Mouse (Mus musculus) 3T3-L1 (cell line): ENCODE measurements around the gene Slc12a9.
A peak's percentile ranks its signal among the peaks of the same experiment; 100 is the strongest.

Experiments used
- DNase-seq: peaks from one replicate; pipeline ENCODE4 v3.0.0-alpha.2; 2015; ENCODE audit warnings: low read depth, low spot score

Gene Slc12a9

DNA sequence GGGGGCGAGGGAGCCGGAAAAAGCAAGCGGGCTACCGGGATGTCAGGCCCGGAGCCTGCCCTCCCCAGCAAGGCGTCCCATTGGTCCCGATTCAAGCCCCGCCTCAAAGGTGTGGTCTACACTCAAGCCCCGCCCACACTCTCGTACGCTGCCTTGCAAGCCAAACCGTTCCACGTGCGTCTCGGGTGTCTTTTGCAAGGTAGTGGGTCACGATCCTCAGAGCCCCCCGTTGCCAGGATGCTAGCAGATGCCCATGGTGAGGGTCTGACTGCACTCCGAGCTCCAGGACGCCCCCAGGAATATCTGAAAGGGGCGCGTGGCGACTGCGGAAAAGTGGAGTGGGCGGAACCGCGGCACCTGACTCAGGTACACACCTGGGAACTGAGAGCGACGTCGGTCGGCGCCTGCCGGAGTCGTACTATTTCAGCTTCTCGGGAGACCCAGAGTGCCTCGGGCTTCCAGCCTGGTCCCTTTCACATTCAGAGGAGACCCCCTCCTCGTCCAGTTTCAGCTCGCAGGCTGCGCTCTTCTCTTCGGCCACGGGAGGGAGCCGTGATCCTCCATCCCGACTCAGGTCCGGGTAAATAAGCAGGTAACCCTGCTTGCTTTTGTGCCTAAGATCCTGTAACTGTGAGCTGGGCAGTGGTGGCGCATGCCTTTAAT lies at the start of gene Slc12a9:
TSS of gene Slc12a9 (minus strand) at position 86 of the 663 bp plus-strand sequence.
- DNase-seq = peak; percentile 96

DNA sequence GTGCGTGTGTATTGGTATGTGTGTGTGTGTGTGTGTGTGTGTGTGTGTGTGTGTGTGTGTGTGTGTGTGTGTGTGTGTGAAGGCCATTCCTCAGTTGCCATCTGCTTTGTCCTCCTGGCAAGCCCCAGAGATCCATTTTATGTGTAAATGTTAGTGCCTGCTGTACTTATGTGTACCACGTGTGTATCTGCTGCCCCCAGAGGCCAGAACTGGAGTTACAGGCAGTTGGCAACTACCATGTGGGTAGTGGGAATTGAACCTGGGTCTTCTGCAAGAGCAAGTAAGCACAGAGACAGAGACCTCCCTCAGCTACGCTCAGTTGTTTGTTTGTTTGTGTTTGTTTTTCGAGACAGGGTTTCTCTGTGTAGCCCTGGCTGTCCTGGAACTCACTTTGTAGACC lies 47.8 kb upstream of the Slc12a9 start:
- DNase-seq = peak; percentile 76

DNA sequence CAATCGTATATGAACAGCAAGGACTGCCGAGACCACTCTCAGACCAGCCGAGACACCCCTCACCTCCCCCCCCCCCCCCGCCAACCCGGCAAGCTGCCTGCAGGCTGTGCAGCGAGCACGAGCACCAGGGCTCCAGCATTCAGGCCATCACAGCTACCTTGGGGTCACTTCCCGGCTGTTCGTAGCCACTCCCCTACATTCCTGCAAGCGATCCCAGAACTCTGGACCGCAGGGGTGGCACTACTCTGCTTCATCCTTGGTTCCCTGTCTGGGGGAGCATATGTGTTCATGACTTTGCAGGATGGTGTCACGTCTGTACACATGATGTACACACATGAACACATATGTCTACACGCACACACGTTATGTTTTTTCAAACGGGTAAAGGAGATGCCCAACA lies 44.2 kb upstream of the Slc12a9 start:
- DNase-seq = no peak

DNA sequence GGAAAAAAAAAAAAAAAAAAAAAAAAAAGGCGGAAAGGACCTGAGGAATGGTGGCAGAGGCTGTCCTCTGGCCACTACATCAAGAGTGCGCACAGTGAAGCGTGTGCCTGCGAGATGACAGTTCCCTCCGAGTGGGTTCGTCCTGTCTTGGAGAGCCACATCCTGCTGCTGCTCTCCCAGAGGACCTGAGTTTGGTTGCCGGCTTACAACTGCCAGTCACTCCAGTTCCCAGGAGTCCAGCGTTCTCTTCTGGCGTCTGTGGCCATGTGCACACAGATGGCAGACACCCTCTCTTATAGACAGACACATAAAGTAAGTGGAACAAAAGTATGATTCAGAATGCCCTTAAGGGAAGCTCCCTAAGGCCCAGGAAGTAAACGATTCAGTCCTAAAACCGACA lies 43.8 kb upstream of the Slc12a9 start:
- DNase-seq = peak; percentile 43

DNA sequence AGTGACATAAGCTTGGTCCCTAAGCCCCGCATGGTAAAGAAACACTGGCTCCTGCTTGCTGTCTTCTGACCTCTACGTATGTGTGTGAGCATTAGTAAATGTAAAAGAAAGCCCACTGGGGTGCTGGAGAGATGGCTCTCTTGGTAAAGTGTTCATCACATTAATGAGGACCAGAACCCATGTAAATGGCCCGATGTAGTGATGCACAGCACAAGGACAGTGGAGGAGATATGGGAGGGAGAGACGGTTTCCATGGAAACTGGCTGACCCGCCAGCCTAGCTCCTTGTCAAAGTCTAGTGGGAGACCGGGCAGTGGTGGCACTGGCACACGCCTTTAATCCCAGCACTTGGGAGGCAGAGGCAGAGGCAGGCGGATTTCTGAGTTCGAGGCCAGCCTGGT lies 43.3 kb upstream of the Slc12a9 start:
- DNase-seq = peak; percentile 28

DNA sequence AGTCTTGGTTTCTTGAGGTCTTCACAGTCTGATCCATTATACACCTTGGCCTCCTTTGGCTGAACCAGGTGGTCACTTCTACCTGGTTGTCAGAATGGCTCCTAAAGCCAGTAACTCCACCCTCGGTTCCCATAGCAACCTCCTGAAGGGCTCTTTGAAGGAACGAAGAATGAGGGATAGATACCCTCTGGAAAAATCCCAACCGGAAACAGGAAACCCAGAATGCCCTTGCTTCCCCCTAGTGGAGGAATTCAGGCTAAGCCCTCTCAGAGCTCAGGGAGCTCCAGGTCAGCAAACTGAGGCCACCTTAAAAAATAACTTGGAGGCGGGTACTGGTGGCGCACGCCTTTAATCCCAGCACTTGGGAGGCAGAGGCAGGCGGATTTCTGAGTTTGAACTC lies 42.8 kb upstream of the Slc12a9 start:
- peak; percentile 69 for DNase-seq

DNA sequence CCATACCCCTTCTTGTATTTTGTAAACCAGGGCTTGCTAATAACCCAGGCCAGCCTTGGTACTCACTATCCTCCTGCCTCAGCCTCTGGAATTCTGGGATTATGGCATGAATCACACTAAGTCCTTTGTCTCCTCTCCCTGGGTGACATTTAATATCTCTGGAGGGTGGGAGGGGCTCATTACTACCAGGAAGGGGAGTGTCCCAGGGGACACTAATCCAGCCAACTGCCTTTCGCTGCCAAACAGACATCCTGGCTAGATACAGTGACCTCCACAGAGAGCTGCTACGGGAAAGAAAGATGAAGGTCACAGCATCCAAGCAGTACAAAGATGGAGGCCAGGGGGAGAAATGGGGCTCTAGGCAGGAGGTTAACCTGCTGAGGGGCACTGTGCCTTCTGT lies 42.2 kb upstream of the Slc12a9 start:
- DNase-seq = peak; percentile 82

DNA sequence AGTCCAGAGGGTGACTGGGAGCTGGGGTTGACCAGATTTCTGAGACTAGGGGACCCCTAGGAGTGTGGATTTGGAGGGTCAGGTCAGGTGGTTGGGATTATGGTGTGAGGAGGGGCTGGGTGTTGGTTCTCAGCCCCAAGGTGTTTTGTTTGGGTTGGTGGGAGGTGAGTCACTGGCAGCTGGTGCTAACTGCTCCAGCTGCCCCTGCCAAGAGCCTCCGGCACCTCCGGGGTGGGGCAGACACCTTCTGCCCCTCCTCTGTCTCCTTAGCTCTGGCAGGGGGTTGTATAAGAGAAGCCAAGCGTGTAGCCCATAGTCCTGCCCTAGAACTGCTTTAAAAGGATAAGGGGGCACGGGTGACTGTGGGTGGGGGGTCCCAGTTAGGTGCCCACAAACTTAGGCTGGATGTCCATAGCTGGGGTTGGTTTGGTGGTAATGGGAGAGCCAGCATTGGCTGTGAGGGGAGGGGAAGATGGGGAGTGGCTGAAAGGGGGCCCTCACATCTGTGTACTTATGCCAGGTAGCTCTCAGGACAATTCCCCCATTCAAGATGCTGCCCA lies 41.2 kb upstream of the Slc12a9 start:
- no peak for DNase-seq

DNA sequence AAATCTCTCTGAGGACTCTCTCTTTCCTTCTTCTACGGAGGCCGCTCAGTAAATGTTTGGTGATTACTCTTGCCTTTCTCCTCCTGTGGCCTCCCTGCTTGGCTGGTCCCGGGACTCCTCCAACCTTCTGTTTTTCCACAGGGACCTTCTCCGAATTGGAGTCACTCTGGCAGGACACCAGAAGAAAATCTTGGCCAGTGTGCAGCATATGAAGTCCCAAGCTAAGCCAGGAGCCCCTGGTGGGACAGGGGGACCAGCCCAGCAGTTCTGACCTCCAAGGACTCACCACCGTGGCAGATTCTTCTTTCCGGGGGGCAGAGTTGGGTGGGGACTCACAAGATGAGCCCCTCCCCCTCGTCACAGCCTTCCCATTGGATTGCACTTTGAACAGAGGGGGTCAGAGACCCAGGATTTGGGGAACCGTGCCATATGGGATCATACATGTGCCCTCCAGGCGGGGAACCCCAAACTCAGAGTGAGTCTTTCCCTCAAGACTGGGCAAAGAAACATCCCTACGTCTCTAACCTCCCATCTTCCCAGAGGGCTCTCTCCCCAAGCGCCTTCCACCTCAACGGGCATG lies 40.1 kb upstream of the Slc12a9 start:
- no peak for DNase-seq

DNA sequence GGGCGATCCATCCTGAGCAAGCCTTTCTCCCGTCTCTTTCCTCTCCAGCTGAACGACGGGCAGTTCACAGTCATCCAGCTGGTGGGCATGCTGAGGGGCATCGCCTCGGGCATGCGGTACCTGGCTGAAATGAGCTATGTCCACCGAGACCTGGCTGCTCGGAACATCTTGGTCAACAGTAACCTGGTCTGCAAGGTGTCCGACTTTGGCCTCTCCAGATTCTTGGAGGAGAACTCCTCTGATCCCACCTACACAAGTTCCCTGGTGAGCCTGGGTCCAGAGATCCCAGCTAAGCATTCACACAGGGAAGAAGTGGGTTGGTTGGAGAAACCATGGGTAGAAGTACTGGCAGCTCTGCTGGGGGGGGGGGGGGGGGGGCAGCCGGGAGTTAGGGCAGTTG lies 36.3 kb upstream of the Slc12a9 start:
- no peak for DNase-seq

DNA sequence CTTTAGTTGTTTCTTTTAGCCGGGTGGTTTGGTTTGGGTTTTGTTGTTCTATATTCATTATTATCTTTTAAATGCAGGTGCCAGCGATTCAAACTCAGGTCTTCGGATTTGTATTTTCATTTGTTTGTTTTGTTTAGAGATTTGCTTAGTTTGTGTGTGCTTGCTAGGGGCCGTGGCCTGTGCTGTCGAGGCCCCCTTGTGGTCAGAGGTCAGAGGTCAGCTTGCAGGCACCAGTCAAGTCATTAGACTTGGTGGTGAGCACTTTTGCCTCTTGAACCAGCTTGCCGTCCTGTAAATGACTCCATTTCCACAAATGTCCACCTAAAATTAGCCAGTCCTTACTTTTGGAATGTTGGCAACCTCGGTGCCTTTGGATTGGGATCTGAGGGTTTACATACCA lies 25.0 kb upstream of the Slc12a9 start:
- no peak for DNase-seq

DNA sequence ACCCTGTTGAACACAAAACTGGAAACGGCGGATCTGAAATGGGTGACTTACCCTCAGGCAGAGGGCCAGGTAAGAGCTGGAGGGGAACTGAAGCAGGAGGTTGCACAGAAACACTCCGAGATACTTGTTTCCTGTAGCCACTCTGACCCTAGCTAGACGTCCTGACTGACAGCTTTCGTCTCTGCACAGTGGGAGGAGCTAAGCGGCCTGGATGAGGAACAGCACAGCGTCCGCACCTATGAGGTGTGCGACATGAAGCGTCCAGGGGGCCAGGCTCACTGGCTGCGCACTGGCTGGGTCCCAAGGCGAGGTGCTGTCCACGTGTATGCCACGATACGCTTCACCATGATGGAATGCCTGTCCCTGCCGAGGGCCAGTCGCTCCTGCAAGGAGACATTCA lies 20.7 kb upstream of the Slc12a9 start:
- DNase-seq = no peak

DNA sequence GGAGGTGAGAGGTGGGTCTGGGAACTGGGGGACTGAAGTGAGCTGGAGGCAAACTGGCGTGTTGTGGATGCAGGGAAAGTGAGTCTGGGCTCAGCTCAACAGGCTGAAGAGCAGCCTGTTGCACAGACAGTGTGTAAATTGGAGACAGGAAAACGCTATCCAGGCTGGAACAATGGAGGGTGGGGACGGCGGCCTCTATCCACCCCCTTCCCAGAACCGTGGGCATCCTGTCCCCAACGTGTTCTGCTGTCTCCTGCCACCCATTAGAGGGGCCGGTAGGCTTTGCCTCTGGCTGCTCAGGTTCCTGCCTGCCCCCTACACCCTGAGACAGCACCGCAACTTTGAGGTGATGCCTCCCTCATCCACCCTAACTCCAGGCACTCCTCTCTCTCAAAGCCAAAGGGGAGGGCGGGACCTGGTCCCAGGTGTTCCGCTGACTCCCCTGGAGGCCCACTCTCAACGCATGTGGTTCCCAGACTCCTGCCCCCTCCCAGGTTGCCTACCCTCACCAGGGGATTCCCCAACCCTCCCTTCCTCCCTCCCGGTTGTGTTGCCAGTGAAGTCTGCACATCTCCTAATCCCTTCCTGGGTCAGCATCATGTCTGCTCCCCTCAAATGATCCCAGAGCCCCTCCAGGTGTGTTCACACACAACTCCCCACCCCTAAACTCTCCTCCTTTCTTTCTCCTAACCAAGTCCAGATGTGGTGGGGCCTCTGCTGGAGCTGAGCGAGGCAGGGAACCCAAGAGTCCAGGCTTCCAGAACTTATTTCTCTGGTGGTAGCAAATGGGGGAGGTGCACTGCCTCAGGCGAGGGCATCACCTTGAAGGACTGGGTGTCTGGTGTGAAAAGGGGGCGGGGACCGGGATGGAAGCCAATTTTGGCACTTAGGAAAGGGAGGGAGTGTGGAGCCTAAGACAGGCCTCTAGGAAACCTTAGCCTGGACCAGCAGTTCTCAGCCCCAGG lies 18.9 kb upstream of the Slc12a9 start:
- DNase-seq = peak; percentile 54

DNA sequence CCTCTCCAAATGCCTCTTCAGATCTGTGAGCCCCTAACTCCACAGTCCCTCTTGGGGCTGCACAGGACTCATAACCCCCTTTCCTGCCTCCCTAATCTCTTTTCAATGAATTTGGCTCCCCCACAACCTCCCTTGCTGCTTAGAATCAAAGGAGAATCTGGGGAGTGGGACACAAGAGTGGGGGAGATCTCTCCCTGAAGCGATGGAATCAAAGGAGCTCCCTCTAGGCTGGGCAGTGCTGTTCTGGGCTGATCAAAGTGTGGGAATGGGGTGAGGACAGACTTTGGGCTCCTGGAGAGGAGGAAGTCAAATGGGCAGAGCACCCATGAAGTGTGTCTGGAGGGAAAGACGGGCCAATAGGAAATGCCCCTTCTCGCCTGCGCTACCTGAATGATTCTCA lies 18.0 kb upstream of the Slc12a9 start:
- DNase-seq = peak; percentile 22

DNA sequence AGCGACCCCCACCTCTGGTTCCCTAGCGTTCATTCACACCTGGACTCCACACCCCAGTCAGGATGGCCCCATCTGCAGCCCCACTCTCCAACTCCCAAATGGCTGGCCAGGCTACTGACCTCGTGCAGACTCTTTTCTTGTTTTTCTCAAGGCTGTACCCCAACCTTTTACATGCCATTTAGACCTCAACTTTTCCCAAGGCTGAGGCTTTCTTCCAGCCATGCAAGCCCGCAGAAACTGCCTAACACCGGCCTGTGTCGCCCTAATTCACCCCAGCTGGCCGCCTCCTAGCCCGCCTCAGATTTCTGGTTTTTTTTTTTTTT lies 17.6 kb upstream of the Slc12a9 start:
- DNase-seq = peak; percentile 46

DNA sequence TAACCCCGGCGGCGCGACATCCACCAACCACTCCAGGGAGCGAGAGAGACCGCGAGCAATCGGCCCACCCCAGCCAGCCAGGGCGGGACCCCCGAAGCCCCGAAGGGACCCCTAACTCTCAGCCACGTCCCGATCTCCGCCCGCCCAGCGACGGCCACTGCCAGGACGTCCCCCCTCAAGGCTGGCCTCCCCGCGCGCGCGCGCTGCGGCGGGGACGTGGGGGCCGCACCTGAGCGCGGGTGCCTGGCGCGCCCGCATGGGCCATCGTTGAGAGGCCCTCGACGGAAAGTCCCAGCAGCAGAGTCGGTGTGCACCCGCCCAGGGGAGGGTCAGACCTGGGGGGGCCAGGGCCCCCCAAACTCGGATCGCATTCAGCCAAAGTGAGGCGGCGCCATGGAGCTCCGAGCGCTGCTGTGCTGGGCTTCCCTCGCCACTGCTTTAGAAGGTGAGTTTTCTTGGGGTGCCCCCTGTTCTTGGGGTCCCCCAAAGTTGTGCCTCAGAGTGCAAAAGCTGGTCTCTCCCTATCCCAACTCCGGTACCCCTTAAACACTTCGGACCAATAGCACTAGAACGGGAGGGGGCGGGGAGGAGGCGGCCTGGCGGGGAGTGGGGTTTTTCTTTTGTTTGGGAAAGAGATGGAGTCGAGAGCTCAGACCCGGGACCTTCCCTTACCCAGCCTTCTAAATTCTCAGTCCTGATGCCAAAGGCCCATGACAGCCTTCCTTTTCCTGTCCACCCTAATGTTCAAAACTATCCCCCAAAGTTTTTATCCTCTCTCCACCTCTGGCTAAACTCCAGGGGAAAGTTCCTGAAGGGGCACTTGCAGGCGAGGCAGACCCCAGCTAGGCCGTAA lies 17.0 kb upstream of the Slc12a9 start:
- DNase-seq = no peak

DNA sequence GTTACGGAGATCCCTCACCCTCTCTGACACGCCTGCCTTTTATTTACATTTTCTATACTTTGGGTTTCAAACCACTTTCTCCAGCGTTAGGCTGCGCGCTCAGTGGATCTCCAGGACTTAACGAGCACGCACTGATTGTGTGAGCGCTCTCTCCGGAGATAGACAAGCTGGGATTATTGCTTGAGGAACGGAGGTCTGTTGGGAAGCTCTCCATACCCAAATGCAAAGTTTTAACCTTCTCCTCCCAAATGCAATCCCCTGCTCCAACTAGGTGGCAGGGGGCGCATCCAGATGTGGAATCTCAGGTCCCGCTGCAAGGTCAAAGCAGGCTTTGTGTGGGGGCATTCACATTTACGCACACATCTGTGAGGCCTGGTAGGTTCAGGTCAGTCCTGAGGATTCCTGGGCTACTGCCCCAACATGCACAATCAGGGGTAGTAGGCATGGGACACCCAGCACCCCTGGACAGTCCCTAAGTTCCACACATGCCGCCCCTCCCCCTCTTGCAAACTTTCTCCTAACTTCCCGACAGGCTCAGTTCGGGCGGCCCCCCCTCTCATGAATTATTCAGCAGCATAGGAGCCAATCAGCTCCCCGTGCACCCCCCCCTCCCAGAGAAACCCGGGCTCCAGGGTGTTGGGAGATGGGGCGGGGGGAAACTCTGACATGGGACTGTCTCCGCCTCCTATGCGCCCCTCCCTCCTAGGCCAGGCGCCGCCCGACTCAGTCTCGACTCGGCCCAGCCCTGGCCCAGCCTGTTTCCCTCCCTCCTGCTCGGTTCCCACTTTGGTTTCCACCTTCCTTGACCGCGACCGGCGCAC lies 16.2 kb upstream of the Slc12a9 start, which contains the start of gene Ephb4:
TSS of gene Ephb4 (plus strand) at position 726 of the 821 bp plus-strand sequence.
- DNase-seq = peak; percentile 96

DNA sequence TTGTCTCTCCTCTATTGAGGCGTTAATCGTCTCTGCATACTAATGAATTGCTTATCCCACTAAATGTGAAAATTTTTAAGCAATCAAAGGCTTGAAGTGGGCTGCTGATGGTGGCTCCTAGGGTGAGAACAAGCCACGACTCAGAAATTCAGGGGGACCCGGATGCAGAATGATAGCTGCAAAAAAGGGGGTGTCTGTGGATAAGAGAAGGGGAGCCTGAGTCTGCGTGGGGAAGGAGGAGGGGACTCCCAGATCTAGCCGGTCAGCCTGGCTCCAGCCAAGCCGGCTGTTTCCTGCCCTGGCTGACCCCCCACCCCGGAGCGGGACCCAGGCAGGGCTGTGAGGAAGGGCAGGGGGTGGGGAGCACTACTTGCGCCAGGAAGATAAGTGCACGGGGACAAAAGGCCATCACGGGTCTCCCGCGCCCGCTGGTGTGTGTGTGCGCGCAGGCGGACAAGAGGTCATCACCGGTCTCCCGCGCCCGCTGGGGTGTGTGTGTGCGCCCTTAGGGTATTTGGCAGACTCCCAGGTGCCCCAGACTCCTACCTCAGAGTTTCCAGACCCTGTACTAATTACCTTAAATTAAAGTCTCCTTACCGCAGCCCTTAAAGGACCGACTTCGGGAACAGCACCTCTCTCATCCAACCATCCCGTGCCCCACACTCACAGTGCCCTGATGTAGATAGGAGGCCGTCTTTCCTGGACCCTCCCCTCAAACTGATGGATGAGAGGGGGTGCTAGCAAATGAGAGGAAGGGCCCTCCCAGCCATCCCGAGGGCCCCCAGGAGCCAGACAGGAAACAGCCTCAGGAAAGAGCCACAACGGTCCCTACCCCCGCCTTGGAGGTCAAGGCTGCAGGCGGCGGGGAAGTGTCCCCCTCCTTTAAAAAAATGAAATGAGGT lies 15.3 kb upstream of the Slc12a9 start:
- no peak for DNase-seq

DNA sequence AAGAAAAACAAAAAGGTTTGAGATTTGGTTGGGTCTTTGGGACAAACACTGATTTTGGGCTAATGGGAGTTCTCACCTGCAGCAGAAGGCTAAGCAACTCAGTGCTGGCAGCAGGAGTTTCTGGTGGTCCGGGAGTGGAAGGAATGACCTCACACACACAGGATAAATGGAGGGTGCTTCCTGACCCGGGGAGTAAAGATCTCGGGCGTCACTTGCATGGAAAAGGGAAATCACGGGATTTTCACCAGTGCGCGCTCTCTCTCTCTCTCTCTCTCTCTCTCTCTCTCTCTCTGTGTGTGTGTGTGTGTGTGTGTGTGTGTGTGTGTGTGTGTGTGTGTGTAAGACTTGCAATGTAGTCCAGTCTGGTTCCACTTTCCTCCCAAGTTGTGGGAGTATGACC lies 14.5 kb upstream of the Slc12a9 start:
- no peak for DNase-seq
